Mouse (Mus musculus) lung, adult 2 months (tissue): ENCODE measurements around the gene Atp1b1.

Experiments
- CTCF ChIP-seq: fragments of 200-500 bp; IDR thresholded peaks from 2 replicates; pipeline ENCODE4 v1.5.1; 2011; ENCODE audit warnings: mild to moderate bottlenecking, low read length, control low read depth; ENCODE audit not compliant: insufficient read depth
- POLR2A ChIP-seq: fragments of 200-500 bp; IDR thresholded peaks from 2 replicates; pipeline ENCODE4 v1.6.1; 2011; ENCODE audit warnings: low read depth, mild to moderate bottlenecking, control low read depth, low read length, borderline replicate concordance; ENCODE audit errors: extremely low read depth

DNA sequence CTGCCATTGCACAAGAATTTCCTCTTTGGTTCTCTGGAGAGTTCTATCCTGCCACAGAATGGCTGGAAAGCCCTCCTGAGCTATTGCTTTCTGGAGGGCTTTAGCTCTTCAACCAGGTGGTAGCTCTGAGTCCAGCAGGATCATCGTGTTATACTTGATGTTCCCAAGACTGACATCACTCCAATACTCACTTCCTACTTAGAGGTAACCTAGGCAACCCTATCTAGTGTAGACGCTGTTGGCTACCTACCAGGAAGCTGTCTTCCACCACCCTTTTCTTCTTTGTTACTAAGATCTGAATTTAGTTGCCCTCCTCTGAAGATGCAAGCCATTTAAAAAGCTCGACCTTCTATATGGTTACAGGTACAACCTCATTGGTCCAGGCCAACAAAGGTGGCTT is 46.9 kb upstream of the Atp1b1 start:
- no peak for TF ChIP-seq POLR2A
- TF ChIP-seq CTCF, result no peak
